Mouse (Mus musculus) spleen, postnatal 10 days (tissue): ENCODE measurements around the gene H1fx.
A peak's percentile ranks its signal among the peaks of the same experiment; 100 is the strongest.
"Not testable (repeated sequence)": the region's sequence is repeated elsewhere in the genome, so short reads cannot be mapped to it uniquely, and the experiment has no call there.

ENCODE experiments used
- DNase-seq, 2 experiments: peaks; one replicate each; pipeline ENCODE4 v3.0.0; 2021 to 2022; ENCODE audit warnings: low spot score in 2 of 2

H1fx gene

GRCm38 (mm10) chr6:87980374-87981029 is 935 bp downstream of the H1fx start:
- DNase-seq: peak in 1 of 2 experiments; percentile 76

DNA sequence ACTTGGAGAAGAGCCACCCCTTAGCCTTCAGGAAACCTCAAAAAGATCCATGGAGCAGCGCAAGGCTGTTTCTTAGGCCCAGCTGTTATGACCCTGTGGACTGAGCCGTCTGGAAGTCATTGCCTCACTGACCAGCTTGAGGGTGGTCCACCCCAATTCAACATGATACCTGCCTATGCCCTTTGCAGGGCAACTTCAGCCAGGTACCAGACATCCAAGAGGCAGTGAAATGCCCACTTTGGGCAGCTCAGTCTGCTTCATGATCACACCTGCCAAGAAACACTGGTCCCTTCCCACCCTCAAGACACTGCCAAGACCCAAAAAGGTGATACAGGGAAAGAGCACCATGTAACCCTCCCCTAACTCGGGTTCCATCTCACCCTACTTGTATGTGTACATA is 1.7 kb downstream of the H1fx start:
- DNase-seq: no peak

DNA sequence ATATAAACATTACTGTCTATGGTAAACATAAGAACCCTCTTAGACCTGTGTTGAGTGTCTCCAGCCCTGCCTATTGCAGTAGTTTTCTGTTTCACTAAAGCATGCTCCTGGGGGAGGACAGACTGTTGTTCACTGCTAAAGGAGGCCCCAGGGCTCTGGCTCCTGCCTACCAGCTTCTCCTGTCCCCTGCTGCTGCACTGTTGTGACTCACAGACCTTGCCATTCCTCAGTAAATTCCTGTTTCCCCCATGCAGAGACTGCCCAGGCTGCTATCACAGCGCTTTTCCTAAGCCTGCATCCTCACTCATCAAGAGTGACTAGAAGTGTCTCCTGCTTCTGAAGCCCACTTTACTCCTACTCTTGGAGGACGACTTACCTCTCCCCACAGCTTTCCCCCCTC is 11.4 kb downstream of the H1fx start:
- DNase-seq: no peak

DNA sequence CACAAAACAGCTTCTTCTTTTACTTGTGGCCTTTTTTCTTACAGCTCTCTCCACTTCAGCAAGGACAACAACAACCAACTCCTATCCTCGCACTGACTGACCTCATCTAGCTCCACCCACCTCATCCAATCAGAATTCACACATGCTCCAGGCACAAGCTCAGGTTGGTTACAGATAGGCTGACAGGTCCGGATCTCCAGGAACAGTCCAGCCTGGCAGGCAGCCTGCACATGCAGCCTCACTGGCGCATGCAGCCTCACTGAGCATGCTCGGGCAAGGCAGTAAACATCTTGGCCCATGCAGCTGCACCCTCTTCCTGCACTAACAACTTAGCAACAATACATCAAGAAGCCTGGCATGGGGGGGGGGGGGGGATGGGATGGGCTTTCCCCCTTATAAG is 19.0 kb downstream of the H1fx start:
- not testable (repeated sequence) for DNase-seq

- DNase-seq: no peak
These were observed 39.3 kb downstream of the H1fx start for GRCm38 (mm10) chr6:87942179-87942578.

- DNase-seq: no peak
These were observed 42.5 kb downstream of the H1fx start for GRCm38 (mm10) chr6:87938941-87939340.

- no peak for DNase-seq
These were observed 44.2 kb downstream of the H1fx start for GRCm38 (mm10) chr6:87937178-87937788.

GRCm38 (mm10) chr6:87935037-87935436 is 46.4 kb downstream of the H1fx start:
- DNase-seq: no peak
